Comparison of ENCODE assay signal across 12 mouse cellular contexts in the genomic region with DNA sequence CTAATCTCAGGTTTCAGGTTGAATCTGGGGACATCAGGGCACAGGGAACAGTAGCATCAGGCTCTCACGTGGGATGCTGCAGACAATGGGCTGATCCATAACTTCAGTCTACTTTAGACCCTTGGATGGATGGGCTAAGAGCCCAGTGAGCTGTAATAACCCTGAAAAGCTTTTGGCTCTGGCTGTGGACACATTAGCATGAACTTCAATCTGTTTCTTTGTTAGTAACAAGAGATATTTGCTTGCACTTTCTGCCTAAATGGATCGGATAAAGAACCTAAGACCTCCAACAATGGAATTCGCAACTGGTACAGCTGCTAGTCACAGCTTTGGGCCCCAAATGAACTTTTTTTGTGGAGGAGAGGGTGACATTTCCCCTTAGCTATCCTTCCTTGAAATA.
DNase-seq lines count a peak whose midpoint lies in the region; ATAC-seq and TF ChIP-seq lines count a peak whose summit lies in the region.
"Had no signal": no experiment of that assay in that cellular context is flagged by ENCODE, and none has a peak within 500 bp of the region (broad histone marks: within the 10 kb centered on the region; RNA-seq: fewer than 3 reads in every experiment).

No protein-coding gene starts in this region.

- H3K27ac ChIP-seq in embryonic facial prominence, embryonic 14.5 days (replicated peaks; ENCODE audit: low read depth, low read length): no peak overlapping the region; the same call in 1 of the 2 replicates
- no peak overlapping the region for H3K27ac ChIP-seq in embryonic facial prominence, embryonic 10.5 days (replicated peaks)
- H3K27ac ChIP-seq in limb, embryonic 15.5 days: 0 out of 2 replicates have a peak overlapping the region, but pooled peaks have one; percentile 11
- H3K27ac ChIP-seq in limb, embryonic 10.5 days: no peak overlapping the region
- H3K27ac ChIP-seq in hindbrain, embryonic 16.5 days (ENCODE audit: low read depth, low read length): 0 out of 2 replicates have a peak overlapping the region, but pooled peaks have one; percentile 29
- H3K27ac ChIP-seq in kidney, adult 2 months (ENCODE audit: insufficient read depth, low read depth, low read length): no peak overlapping the region
- H3K27ac ChIP-seq: heart, embryonic 10.5 days had no signal

- no peak overlapping the region for H3K4me3 ChIP-seq in embryonic facial prominence, embryonic 14.5 days (ENCODE audit: low read depth, low read length)
- H3K4me3 ChIP-seq in embryonic facial prominence, embryonic 10.5 days: no peak overlapping the region
- H3K4me3 ChIP-seq in limb, embryonic 15.5 days: no peak overlapping the region
- H3K4me3 ChIP-seq in limb, embryonic 10.5 days: no peak overlapping the region
- H3K4me3 ChIP-seq in hindbrain, embryonic 16.5 days (ENCODE audit: low read length): no peak overlapping the region
- H3K4me3 ChIP-seq in kidney, adult 2 months (ENCODE audit: insufficient read depth, low read depth, low read length): no peak overlapping the region
- H3K4me3 ChIP-seq: heart, embryonic 10.5 days had no signal

- H3K9me3 ChIP-seq in embryonic facial prominence, embryonic 14.5 days (ENCODE audit: control insufficient read depth, low read length): no peaks in the 10 kb centered on the region
- no peaks in the 10 kb centered on the region for H3K9me3 ChIP-seq in embryonic facial prominence, embryonic 10.5 days
- H3K9me3 ChIP-seq in limb, embryonic 15.5 days: no peaks in the 10 kb centered on the region
- no peaks in the 10 kb centered on the region for H3K9me3 ChIP-seq in limb, embryonic 10.5 days (replicated peaks)
- no peaks in the 10 kb centered on the region for H3K9me3 ChIP-seq in hindbrain, embryonic 16.5 days (ENCODE audit: control insufficient read depth, low read length)
- H3K9me3 ChIP-seq: heart, embryonic 10.5 days had no signal

- no peak for TF ChIP-seq CTCF in kidney, adult 2 months (conservative IDR thresholded peaks at IDR 0.05; ENCODE audit: insufficient read depth, insufficient read length, low read depth, low read length)

- H3K9ac ChIP-seq in embryonic facial prominence, embryonic 14.5 days (ENCODE audit: low read depth, low read length): no peak overlapping the region
- H3K9ac ChIP-seq in limb, embryonic 15.5 days: no peak overlapping the region
- H3K9ac ChIP-seq in hindbrain, embryonic 16.5 days (ENCODE audit: low read depth, low read length): no peak overlapping the region

- TF ChIP-seq POLR2A in kidney, adult 2 months (IDR thresholded peaks at IDR 0.05; ENCODE audit: low read depth, low read length): no peak

- H3K4me2 ChIP-seq in embryonic facial prominence, embryonic 14.5 days (ENCODE audit: low read depth, low read length): no peak overlapping the region
- no peak overlapping the region for H3K4me2 ChIP-seq in limb, embryonic 15.5 days
- H3K4me2 ChIP-seq in hindbrain, embryonic 16.5 days (ENCODE audit: low read length): no peak overlapping the region
- H3K4me2 ChIP-seq: liver, embryonic 11.5 days had no signal

- ATAC-seq in embryonic facial prominence, embryonic 14.5 days (ENCODE audit: low read depth): no peak
- no peak for ATAC-seq in limb, embryonic 15.5 days (ENCODE audit: insufficient number of reproducible peaks, low FRiP score, low TSS enrichment, low read depth)
- no peak for ATAC-seq in hindbrain, embryonic 16.5 days

- peaks cover 11% of the 10 kb centered on the region for H3K4me1 ChIP-seq in embryonic facial prominence, embryonic 14.5 days (ENCODE audit: control insufficient read depth, insufficient read depth, low read length)
- H3K4me1 ChIP-seq in embryonic facial prominence, embryonic 10.5 days: peaks cover 26% of the 10 kb centered on the region
- H3K4me1 ChIP-seq in limb, embryonic 15.5 days: peaks cover 13% of the 10 kb centered on the region
- peaks cover 17% of the 10 kb centered on the region for H3K4me1 ChIP-seq in limb, embryonic 10.5 days
- H3K4me1 ChIP-seq in hindbrain, embryonic 16.5 days (ENCODE audit: control insufficient read depth, insufficient read depth, low read depth, low read length): peaks cover 20% of the 10 kb centered on the region
- H3K4me1 ChIP-seq in kidney, adult 2 months (ENCODE audit: control insufficient read depth, insufficient read depth, low read length): no peaks in the 10 kb centered on the region

- peak; percentile 53 for DNase-seq in embryonic facial prominence, embryonic 14.5 days (ENCODE audit: low spot score)
- no peak for DNase-seq in embryonic facial prominence, embryonic 10.5 days (ENCODE audit: low spot score)
- DNase-seq in limb, embryonic 10.5 days (ENCODE audit: low spot score): no peak
- DNase-seq in retina, postnatal 1 day: peak; percentile 62
- no peak for DNase-seq in kidney, adult 2 months
- DNase-seq in urinary bladder, postnatal 25 days (ENCODE audit: low spot score): no peak
- DNase-seq: cerebellum, adult 8-10 months; gastrocnemius, postnatal 14 days had no signal

- no peaks in the 10 kb centered on the region for H3K36me3 ChIP-seq in embryonic facial prominence, embryonic 14.5 days (ENCODE audit: control insufficient read depth, insufficient read depth, low read length)
- no peaks in the 10 kb centered on the region; the same call in 1 of the 2 replicates for H3K36me3 ChIP-seq in embryonic facial prominence, embryonic 10.5 days (replicated peaks)
- H3K36me3 ChIP-seq in limb, embryonic 15.5 days: no peaks in the 10 kb centered on the region
- no peaks in the 10 kb centered on the region for H3K36me3 ChIP-seq in limb, embryonic 10.5 days
- no peaks in the 10 kb centered on the region for H3K36me3 ChIP-seq in hindbrain, embryonic 16.5 days (ENCODE audit: control insufficient read depth, insufficient read depth, low read length)
- no peaks in the 10 kb centered on the region for H3K36me3 ChIP-seq in kidney, adult 2 months (ENCODE audit: control insufficient read depth, insufficient read depth, low read length)
- H3K36me3 ChIP-seq: heart, embryonic 10.5 days had no signal

- H3K27me3 ChIP-seq in embryonic facial prominence, embryonic 14.5 days (replicated peaks; ENCODE audit: control insufficient read depth, insufficient read depth, low read length): no peaks in the 10 kb centered on the region
- no peaks in the 10 kb centered on the region for H3K27me3 ChIP-seq in embryonic facial prominence, embryonic 10.5 days (replicated peaks; ENCODE audit: low read depth, poor library complexity, severe bottlenecking)
- H3K27me3 ChIP-seq in limb, embryonic 15.5 days: no peaks in the 10 kb centered on the region
- no peaks in the 10 kb centered on the region for H3K27me3 ChIP-seq in limb, embryonic 10.5 days (ENCODE audit: low read depth, poor library complexity, severe bottlenecking)
- H3K27me3 ChIP-seq in hindbrain, embryonic 16.5 days (replicated peaks; ENCODE audit: control insufficient read depth, insufficient read depth, low read length): no peaks in the 10 kb centered on the region
- no peaks in the 10 kb centered on the region for H3K27me3 ChIP-seq in kidney, adult 2 months (replicated peaks; ENCODE audit: control insufficient read depth, insufficient read depth, low read length)

- WGBS in embryonic facial prominence, embryonic 14.5 days: 53% methylated on average over 3 of the region's 3 CpGs
- 65% methylated on average over 3 of the region's 3 CpGs for WGBS in embryonic facial prominence, embryonic 10.5 days
- whole genome bisulfite sequencing in limb, embryonic 15.5 days: 63% methylated on average over 3 of the region's 3 CpGs
- 72% methylated on average over 3 of the region's 3 CpGs for WGBS in limb, embryonic 10.5 days
- 33% methylated on average over 3 of the region's 3 CpGs for WGBS in hindbrain, embryonic 16.5 days
- WGBS in kidney, adult 2 months: 56% methylated on average over 3 of the region's 3 CpGs

Comparison
In these comparisons a context has a peak if more than half of its experiments do, and no peak if none do; other contexts are left out.
1. DNase-seq: peak in embryonic facial prominence, embryonic 14.5 days (single experiment) and retina, postnatal 1 day (single experiment); none in embryonic facial prominence, embryonic 10.5 days (single experiment), limb, embryonic 10.5 days (single experiment), kidney, adult 2 months (single experiment) and urinary bladder, postnatal 25 days (single experiment).
2. H3K27ac ChIP-seq: peak in limb, embryonic 15.5 days (single experiment) and hindbrain, embryonic 16.5 days (single experiment); none in embryonic facial prominence, embryonic 14.5 days (single experiment), embryonic facial prominence, embryonic 10.5 days (single experiment), limb, embryonic 10.5 days (single experiment) and kidney, adult 2 months (single experiment).